Mouse (Mus musculus): ENCODE data around the gene Cse1l.

The Cse1l gene

GRCm38 (mm10) chr2:166905711-166906522 lies at the start of gene Cse1l:
Gene Cse1l (plus strand): TSS chr2:166906040.
- in situ Hi-C loops (cut with MboI, MseI) = loop anchor here in 1 of 2 experiments (10.0 to 25.0 kb wide), 2 partner anchors 1029 to 1306 kb away; partner anchors contain the start of genes Adnp and Ptpn1

DNA sequence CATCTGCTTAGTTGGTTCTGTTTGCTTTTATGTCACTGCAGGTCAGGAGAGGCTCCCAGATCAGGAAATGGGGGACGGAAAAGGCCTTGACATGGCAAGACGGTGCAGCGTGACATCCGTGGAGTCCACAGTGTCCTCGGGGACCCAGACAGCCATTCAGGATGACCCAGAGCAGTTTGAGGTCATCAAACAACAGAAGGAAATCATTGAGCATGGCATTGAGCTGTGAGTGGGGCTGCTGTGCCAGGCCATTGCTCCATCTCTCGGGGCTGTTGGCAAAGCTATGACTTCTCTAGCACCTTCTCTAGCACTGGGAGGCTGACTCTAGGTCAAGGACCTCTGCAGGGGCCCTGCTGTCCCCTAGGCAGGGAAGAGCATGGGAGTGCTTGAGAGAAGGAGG lies 49.5 kb upstream of the Cse1l start:
- in situ Hi-C loops (cut with MboI, MseI) = no loop called here

- in situ Hi-C loops (cut with MboI, MseI) = no loop called here
Observed at GRCm38 (mm10) chr2:166857118-166857517, 48.7 kb upstream of the Cse1l start.

DNA sequence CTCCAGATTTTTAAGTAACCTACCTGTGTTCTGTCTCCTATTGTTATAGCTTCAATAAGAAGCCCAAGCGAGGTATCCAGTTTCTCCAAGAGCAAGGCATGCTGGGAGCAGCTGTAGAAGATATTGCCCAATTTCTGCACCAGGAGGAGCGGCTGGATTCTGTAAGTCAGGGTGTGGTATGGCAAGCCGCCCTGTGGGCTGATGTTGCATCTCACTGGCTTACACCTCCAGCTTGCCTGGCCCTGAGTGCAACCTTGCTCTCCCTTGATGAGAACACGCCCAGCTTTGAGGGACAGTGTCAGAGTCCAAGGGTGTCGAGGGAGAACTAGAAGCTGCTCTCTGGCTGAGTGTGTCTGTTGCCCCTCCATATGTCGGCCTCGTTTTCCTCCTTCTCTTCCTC lies 46.6 kb upstream of the Cse1l start:
- in situ Hi-C loops (cut with MboI, MseI) = no loop called here

DNA sequence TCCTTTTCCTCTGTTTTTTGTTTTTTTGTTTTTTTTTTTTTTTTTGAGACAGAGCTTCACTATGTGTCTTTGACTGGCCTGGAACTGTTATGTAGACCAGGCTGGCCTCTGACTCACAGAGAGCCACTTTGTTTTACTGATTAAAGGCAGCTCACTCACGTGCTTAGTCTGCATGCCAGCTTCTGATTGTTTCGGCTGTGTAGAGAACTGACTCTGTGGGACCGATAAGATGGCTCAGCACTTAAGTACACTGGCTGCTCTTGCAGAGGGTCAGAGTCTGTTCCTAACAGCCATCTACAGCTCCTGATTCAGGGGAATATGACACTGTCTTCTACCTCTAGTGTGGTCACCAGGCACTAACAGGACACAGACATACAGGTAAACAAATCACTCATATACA lies 43.3 kb upstream of the Cse1l start:
- in situ Hi-C loops (cut with MboI, MseI) = no loop called here

DNA sequence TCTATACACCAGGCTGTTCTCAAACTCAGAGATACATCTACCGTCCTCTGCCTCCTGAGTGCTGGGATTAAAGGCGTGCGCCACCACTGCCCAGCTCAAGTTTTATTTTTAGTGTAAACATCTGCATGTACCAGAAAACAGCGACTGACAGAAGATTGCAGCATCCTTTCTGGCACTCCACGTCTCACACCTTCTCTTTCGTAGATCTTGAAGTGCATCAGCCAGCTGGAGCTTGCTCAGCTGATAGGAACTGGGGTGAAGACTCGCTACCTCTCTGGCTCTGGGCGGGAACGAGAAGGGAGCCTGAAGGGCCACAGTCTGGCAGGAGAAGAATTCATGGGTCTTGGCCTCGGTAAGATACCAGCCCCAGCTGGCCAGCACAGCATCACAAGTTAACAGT lies 40.4 kb upstream of the Cse1l start:
- in situ Hi-C loops (cut with MboI, MseI) = loop anchor here in 1 of 2 experiments (5.0 kb wide), 1 partner anchor 682 kb away; no protein-coding TSS in a partner anchor

GRCm38 (mm10) chr2:166870271-166870865 lies 35.5 kb upstream of the Cse1l start:
- in situ Hi-C loops (cut with MboI, MseI) = no loop called here

DNA sequence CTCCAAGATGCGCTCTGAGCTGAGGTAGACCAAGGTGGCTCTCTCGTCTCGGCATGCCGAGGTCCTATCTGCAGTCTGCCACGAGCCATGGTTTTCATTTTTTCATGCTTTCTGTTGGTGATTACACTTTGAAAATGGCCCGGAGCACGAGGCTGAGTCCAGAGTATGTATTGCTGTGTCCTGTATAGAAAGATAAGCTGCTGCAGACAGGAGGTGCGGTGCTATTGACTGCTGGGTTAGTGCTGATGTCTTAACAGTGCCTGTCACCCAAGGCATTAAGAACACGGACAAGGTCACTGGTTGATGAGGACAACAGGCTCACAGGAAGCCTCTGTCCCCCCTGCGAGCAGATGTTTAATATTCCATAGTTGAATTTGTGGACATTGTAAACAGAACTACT lies 34.9 kb upstream of the Cse1l start:
- in situ Hi-C loops (cut with MboI, MseI) = no loop called here

DNA sequence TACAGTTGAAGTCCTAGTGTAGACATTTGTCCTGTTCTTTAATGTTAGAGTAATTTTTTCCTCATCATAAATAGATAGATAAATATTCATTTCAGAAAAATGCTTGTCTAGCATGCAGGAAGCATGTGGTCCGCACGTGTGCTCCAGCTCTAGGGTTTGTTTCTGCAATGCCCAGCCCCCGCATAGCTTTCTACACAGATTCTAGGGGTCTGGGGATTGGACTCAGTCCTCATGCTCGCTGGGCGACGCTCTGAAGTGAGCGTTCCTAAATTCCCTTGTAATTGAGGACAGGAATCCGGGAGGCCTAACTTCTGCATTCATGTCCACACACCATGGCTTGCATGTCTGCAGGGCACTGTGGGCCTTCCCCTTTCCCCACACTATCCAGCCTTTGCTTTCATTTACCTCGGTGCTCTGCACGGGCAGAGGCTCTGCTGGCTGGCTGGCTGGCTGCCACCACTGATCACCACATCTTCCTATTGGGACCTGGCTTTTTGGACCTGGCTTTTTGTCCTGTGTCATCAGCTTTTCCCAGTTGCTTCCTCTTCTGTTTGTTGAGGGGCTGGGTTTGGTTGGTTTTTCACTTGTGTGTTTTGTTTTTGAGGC lies 31.1 kb upstream of the Cse1l start:
- in situ Hi-C loops (cut with MboI, MseI) = no loop called here

- in situ Hi-C loops (cut with MboI, MseI) = no loop called here
Observed at GRCm38 (mm10) chr2:166875561-166875960, 30.3 kb upstream of the Cse1l start.

- in situ Hi-C loops (cut with MboI, MseI) = no loop called here
Observed at GRCm38 (mm10) chr2:166876331-166876730, 29.5 kb upstream of the Cse1l start.

DNA sequence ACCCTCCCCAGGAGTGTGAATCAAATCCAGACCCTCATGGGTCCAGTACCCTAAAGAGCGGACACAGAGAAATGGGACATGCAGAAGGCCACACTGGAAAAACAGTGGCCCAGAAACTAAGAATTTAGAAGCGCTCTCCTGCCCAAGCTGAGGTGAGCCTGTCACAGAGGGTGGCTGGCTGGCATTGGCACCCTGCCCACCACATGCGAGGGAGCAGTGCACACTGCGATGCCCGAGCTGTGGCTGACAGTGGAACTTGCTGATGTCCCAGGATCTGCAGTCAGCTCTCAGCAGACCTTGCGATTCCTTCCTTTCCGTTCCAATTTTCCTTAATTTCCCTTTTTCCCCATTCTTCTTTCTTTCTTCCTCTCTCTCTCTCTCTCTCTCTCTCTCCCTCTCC lies 20.8 kb upstream of the Cse1l start:
- in situ Hi-C loops (cut with MboI, MseI) = loop anchor here in 1 of 2 experiments (10.0 kb wide), 1 partner anchor 300 kb away; no protein-coding TSS in a partner anchor

DNA sequence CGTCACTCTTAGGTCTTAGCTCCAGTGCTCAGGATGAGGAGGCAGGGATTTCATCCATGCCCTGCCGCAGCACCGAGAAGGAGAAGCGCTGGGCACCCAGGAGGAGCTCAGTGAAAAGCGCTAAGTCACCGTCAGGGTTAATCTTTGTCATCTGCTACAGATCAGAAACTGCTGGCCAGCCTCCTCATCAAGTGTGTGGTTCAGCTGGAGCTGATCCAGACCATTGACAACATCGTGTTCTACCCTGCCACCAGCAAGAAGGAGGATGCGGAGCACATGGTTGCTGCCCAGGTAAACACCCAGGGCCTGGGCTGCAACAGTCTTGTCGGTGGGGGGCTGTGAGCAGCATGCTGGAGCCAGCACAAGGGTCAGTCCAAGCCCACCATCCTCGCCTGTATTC lies 20.2 kb upstream of the Cse1l start:
- in situ Hi-C loops (cut with MboI, MseI) = loop anchor here in 1 of 2 experiments (10.0 kb wide), 1 partner anchor 301 kb away; no protein-coding TSS in a partner anchor

DNA sequence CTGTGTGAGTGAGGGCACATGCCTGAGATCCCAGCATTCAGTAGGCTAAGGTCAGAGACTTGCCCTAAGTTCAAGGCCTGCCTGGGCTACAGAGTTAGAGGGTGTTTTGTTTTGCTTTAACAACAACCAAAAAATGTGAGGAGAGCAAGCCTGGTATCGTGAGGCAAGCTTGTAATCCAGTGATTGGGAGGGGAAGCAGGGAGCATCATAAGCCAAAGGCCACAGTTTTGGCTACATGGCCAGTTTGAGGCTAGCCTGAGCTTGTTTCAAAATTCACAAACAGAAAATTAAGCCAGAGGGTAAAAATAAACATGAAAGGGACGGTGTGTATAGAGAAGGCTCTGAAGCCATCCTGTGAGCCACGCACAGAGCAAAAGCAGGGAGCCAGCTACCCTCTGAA lies 19.6 kb upstream of the Cse1l start:
- in situ Hi-C loops (cut with MboI, MseI) = loop anchor here in 1 of 2 experiments (10.0 kb wide), 1 partner anchor 301 kb away; no protein-coding TSS in a partner anchor

DNA sequence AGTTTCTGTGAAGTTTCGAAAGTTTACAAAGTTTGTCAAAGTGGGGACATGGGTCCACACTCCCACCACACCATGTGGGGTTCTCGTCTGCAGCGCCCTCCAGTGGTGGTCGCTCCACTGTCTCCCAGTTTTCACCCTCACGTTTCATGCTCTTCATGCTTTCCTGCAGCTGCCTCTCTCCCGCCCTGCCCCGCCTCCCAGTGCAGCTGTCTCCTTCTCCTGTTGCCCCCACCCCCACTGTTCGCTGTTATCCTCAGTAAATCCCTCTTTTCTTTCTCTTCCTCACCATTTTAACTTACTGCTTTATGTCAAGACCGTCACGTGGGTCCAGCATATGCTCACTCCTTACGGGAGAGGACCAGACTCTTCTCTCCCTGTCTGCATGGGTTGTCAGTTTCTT lies 18.0 kb upstream of the Cse1l start:
- in situ Hi-C loops (cut with MboI, MseI) = loop anchor here in 1 of 2 experiments (10.0 kb wide), 1 partner anchor 303 kb away; no protein-coding TSS in a partner anchor

GRCm38 (mm10) chr2:166891366-166891880 lies 14.4 kb upstream of the Cse1l start:
- in situ Hi-C loops (cut with MboI, MseI) = no loop called here

GRCm38 (mm10) chr2:166892158-166892680 lies 13.6 kb upstream of the Cse1l start:
- in situ Hi-C loops (cut with MboI, MseI) = no loop called here

DNA sequence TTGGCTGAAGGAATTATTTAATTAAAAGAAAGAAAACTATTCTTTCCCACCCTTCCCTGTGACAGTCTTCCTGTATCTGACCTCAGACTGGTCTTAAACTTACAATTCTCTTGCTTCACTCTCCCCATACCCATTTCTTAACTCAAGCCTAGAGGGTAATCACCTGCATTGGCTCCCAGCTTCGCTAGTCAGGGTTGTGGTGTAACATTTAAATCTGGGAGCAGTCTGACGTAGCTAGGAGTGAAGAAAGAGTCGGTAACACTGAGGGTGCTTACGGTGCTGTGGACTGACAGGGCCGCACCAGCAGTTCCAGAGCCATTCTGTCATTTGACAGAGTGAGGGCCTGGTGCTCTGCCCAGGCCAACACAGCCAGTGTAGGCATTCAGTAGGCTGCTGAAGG lies 12.8 kb upstream of the Cse1l start:
- in situ Hi-C loops (cut with MboI, MseI) = no loop called here

DNA sequence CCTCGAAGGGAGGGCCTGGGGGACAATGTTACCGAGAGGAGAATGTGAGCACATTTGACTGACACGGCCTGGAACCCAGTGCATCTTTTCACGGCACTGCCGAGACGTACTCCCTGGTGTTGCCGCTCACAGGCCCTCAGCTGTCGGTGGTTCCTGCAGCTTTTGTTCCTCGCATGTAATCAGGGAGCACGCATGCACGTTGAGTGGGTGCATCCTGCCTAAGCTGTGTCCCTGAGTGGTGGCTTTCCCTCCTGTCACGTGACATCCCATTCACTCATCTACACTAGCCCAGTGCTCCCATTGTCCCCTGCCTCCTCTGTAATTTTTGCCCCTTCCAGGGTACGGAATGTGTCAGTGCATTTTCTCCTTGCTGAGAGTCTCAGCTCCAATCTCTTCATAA lies 9.5 kb upstream of the Cse1l start:
- in situ Hi-C loops (cut with MboI, MseI) = no loop called here

DNA sequence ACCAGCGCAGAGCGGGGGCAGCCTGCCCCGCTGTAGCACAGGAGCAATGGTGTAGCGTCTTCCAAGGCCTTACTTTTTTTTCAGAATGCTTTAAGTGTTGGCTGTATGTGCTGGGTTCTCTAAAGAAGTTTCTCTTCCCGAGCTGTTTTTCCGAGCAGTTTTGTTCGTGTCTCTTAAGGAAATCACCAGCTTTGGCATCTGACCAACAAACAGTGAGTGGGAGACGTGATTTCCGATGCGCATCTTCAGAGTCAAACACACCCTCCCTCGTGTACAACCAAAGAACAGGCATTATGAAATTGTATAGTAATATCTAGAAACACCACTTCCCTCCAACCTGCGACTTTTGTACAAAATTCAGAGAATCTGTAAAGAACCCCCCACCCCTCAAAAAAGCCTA lies 8.9 kb upstream of the Cse1l start:
- in situ Hi-C loops (cut with MboI, MseI) = no loop called here

DNA sequence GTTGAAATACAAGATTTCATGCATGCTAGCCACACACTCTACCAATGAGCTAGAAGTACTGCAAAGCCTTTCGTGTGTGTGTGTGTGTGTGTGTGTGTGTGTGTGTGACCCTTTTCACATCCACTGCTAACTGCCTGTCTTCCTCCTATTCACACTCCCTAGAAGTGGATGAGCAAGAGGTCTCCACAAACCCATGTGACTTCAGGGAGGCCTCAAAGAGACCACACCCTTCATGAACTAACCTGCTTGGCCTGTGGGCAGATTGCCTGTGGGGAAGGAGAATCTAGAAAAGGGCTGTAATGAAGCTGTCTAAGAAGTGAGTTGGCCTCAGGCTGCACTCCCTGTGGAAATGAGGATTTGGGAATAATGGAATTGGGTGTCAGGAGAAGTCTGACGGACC lies 6.7 kb upstream of the Cse1l start:
- in situ Hi-C loops (cut with MboI, MseI) = no loop called here

DNA sequence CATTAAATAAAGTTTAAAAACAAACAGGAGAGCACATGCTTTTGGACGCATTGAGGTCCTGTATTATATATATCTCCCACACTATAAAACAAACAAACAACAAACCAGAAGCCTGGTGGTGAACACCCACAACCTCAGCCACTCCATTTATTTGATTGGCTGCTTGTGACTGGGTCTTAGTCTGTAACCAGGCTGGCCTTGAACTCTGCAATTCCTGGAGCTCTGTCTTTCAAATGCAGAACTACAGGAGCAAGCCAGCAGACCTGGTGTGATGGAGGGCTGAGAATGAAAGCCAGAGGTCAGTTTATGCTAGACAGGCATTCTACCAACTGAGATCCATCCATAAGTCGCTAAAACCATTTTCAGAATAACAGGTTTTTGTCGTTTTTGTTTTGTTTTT lies 6.1 kb upstream of the Cse1l start:
- in situ Hi-C loops (cut with MboI, MseI) = loop anchor here in 1 of 2 experiments (10.0 to 25.0 kb wide), 2 partner anchors 1035 to 1313 kb away; partner anchors contain the start of genes Adnp and Ptpn1

All from T-helper 17 cell (primary cell).